Comparison of ENCODE assay signal across 9 mouse cellular contexts in genomic region chr16:42897125-42897693, GRCm38 (mm10). TPM values are rescaled to one million over a fixed set of nuclear protein-coding genes. Genes with fewer than 3 reads are reported as not detected.
DNase-seq lines count a peak whose midpoint lies in the region; ATAC-seq lines count a peak whose summit lies in the region.
"Had no signal": no experiment of that assay in that cellular context is flagged by ENCODE, and none has a peak within 500 bp of the region (broad histone marks: within the 10 kb centered on the region; RNA-seq: fewer than 3 reads in every experiment).

No protein-coding gene starts in this region.

- intact Hi-C loops in heart, postnatal 36 days (cut with DNase I) = no loop called here

- peak; percentile 63; the same call in 1 of the 2 replicates for ATAC-seq in monocyte, adult 5-6 weeks (replicated peaks; ENCODE audit: insufficient number of reproducible peaks, low FRiP score, low TSS enrichment, poor library complexity, severe bottlenecking)
- ATAC-seq: inflammation-experienced regulatory T-cells, adult 6 months had no signal

- peak; percentile 23 for DNase-seq in adrenal gland, postnatal 14 days
- no peak for DNase-seq in adrenal gland, postnatal 25 days
- DNase-seq in heart, postnatal 36 days = peak; percentile 29 to 31
- no peak for DNase-seq in heart, adult 8-10 months (ENCODE audit: low spot score)
- peak; percentile 17 for DNase-seq in right cerebral cortex, adult 18-20 months
- no peak for DNase-seq in right cerebral cortex, postnatal 25 days
- no peak for DNase-seq in natural killer cell, adult 2 months (ENCODE audit: low spot score in 2 of 2)

RNA-seq across cellular contexts. Expression of gene Zbtb20, which starts 21.5 kb away (rescaled TPM):
- total RNA-seq in adrenal gland, postnatal 14 days (2021) = 143 and 147 TPM in 2 replicates
- 133 and 178 TPM in 2 replicates for total RNA-seq in adrenal gland, postnatal 25 days (2021)
- 100 to 1,000 TPM; 196 to 202 TPM for total RNA-seq in heart, postnatal 36 days (2021)
- total RNA-seq in heart, adult 8-10 months (2022) = 100 to 1,000 TPM; 199 to 236 (median 206) TPM
- total RNA-seq in monocyte, adult 5-6 weeks (2017) = 9.1 to 77.6 TPM (median 22.8 TPM) in 3 replicates

Comparison
In these comparisons a context has a peak if more than half of its experiments do, and no peak if none do; other contexts are left out.
1. DNase-seq: peak in adrenal gland, postnatal 14 days (single experiment), heart, postnatal 36 days (2 of 2) and right cerebral cortex, adult 18-20 months (single experiment); none in adrenal gland, postnatal 25 days (single experiment), heart, adult 8-10 months (single experiment), right cerebral cortex, postnatal 25 days (single experiment) and natural killer cell, adult 2 months (0 of 2).